Mouse (Mus musculus) urinary bladder, postnatal 14 days (tissue): ENCODE data around the gene Wnk2.

Experiments used
- DNase-seq: peaks from one replicate; pipeline ENCODE4 v3.0.0; 2021; ENCODE audit warnings: low spot score

Gene Wnk2

GRCm38 (mm10) chr13:49147858-49148226, at the start of gene Wnk2:
Wnk2 (minus strand) TSS chr13:49148014.
- DNase-seq: peak; percentile 69

- DNase-seq: no peak
Observed at GRCm38 (mm10) chr13:49196766-49197165, 49.0 kb upstream of the Wnk2 start.

GRCm38 (mm10) chr13:49196211-49196610, 48.4 kb upstream of the Wnk2 start:
- no peak for DNase-seq

- no peak for DNase-seq
Observed at GRCm38 (mm10) chr13:49195651-49196050, 47.8 kb upstream of the Wnk2 start.

- no peak for DNase-seq
Observed at GRCm38 (mm10) chr13:49194811-49195210, 47.0 kb upstream of the Wnk2 start.

- DNase-seq: no peak
Observed at GRCm38 (mm10) chr13:49193650-49194049, 45.8 kb upstream of the Wnk2 start.

GRCm38 (mm10) chr13:49192156-49192855, 44.5 kb upstream of the Wnk2 start:
- DNase-seq: no peak

GRCm38 (mm10) chr13:49191673-49192035, 43.8 kb upstream of the Wnk2 start:
- DNase-seq: no peak

GRCm38 (mm10) chr13:49190876-49191672, 43.3 kb upstream of the Wnk2 start:
- DNase-seq: no peak

GRCm38 (mm10) chr13:49189970-49190870, 42.4 kb upstream of the Wnk2 start:
- DNase-seq: no peak

- no peak for DNase-seq
Observed at GRCm38 (mm10) chr13:49188966-49189360, 41.1 kb upstream of the Wnk2 start.

DNA sequence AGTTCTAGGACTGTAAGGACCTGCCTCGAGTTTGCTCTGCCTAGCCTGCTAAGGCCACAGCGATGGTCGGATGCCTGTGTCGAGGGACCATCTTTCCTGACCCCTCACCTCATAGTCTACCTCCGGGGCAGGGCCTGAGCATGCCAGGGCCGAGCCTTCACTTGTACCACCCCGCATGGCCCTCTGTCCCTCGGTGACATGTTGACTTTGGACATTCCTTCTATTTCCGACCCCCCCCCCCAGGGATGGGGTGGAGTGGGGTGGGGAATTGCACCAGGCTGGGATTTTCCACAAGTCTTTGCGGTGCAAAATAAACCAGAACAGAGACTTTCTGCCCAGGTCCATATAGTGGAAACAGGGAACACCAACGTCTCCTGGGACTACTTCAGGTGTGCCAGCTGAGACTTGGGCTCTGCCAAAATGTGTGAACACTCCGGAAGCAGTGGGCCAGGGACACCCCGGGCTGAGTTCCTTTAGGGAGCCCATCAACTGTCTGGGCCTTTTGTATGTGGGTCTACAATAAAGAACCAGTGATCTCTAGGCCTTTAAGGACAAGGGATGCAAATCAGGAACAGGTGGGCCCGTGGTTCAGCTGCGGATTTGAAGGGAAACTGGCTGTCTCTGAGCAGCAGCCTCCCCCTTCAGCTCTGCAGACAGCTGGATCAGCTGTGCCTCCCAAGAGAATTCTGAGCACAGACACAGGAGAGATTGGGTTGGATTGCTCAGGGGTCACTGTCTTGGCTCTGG, 40.6 kb upstream of the Wnk2 start:
- peak; percentile 50 for DNase-seq

DNA sequence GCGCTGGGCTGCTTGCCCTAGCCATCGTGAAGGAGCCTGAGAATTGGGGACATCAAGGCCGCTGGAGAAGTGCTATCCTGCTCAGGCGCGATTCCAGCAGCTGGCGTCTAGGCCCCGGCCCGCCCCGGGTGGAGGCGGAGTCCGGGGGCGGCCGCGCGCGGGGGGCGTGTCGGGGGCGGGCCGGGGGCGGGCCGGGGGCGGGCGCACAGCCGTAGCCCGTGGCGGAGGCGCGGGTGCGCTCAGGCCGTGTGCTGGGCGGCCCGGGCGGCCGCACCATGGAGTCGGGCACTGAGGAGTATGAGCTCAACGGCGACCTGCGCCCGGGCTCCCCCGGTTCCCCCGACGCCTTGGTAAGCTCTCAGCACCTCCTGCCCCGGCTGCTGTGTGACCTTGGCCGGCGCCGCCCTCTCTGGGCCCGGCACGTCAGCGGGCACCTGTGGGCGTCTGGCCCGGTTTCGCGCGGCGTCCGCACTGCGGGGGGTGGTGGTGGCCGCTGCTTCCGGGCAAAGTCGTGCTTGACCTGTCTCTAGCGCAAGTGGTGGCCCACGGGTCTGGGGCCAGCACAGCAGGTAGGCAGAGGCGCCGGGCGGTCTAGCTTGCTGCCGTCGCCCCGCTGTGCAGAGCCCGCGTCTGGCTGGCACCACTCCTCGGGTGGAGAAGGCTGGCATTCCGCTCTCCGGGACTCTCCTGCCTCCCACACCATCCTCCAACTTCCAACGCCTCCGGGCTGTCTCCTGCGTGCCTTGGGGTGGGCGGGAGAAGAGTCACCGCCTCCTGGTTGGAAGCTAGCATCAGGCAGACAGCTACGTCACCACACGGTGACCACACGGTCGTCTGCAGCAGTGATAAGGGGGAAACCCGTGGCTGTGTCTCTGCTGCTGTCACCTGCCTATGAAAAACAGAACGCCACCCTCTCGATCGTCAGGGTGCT, 39.7 kb upstream of the Wnk2 start, which contains the start of gene Ninj1:
Ninj1 (plus strand) TSS at position 198 of the 931 bp plus-strand sequence.
- DNase-seq: peak; percentile 87

DNA sequence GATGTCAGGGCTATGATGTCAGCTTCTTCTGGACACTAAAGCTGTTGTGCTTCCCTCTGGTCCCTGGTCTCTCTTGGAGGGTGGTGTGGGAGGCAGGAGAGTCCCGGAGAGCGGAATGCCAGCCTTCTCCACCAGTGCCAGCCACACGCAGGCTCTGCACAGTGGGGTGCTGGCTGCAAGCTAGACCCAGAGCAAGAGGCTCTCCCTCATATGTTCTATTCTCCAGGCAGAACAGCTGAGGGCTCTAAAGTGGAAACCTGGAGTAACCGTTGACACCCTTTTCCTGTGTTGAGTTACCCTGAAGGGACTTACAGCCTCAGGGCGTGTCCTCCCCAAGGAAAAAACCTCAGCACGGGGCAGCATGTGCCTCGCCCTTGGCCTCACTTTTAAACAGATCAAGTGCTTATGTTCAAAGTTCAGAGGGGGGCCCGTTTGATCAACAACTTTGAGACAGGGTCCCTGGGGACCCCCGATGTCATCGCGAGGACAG, 39.0 kb upstream of the Wnk2 start:
- DNase-seq: no peak

- peak; percentile 34 for DNase-seq
Observed at GRCm38 (mm10) chr13:49183646-49184045, 35.8 kb upstream of the Wnk2 start.

DNA sequence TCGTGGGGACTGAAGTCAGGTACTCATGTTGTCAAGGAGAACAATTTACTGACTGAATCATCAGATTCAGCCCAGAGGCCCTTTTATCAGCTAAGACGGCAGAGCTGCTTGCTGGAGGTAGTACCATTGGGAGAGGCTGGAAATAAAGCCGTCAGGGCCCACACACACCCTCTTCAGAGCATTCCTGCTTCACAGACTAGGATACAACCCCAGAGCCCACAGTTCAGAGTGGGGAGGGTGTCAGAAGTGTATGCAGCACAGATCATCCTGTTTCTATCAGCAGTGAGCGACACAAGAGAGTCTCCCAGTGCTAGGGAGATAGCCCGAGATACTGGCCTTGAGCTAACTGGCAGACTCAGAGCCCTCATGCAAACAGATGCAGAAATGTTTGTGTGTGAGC, 35.3 kb upstream of the Wnk2 start:
- DNase-seq: no peak

- DNase-seq: no peak
Observed at GRCm38 (mm10) chr13:49181411-49181984, 33.7 kb upstream of the Wnk2 start.

DNA sequence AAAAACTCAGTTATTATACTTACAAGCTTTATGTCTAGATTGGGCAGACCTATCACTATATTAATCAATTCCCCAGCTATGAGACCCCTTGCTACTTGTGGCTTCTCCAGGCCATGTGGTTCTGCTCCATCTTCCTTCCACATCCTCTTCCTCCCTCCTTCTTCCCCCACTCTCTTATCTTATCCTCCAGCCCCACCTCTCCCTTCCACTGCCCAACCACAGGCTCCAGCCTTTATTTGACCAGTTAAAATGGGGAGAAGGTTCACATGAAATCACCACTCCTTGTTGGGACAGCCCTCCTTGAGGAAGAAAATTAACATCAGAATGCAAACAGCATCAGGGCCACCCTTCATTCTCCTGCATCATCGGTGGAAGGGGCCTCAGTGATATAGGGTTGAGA, 32.9 kb upstream of the Wnk2 start:
- DNase-seq: no peak

DNA sequence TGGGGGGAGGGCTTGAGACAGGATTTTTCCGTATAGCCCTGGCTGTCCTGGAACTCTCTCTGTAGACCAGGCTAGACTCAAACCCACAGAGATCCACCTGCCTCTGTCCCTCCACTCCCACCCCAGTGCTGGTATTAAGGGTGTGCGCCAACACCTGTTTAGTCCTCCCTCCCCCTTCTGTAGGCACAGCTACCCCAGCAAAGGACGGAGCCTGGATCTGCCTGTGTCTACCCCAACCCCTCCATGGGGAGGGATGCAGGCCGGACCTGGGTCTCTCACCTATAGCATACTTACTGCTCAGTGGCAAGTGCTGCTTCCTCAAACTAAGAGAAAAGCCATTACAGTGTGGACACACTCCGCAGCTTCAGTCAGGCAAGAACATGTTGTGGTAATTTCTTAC, 32.5 kb upstream of the Wnk2 start:
- DNase-seq: no peak
